Mouse (Mus musculus) limb, embryonic 15.5 days (tissue): ENCODE results near the gene Cfap43. TPM values are rescaled to one million over a fixed set of nuclear protein-coding genes. Genes with fewer than 3 reads are reported as not detected.
"Not testable (repeated sequence)": the region's sequence is repeated elsewhere in the genome, so short reads cannot be mapped to it uniquely, and the experiment has no call there.

Source experiments
- ATAC-seq: fragments of 200-750 bp; cut with Nextera tagmentation; 2 replicates; pipeline ENCODE4 v1.8.0; 2017; ENCODE audit warnings: low read depth, moderate TSS enrichment; ENCODE audit not compliant: insufficient number of reproducible peaks, low FRiP score, low TSS enrichment
- H3K27ac ChIP-seq: fragments of 300-500 bp; sonication (generic); 2 replicates; pipeline ENCODE4 v1.5.1; 2015; ENCODE audit warnings: moderate library complexity, mild to moderate bottlenecking, inconsistent platforms
- H3K27me3 ChIP-seq: fragments of 300-500 bp; sonication (generic); 2 replicates; pipeline ENCODE4 v1.6.1; 2015; ENCODE audit warnings: inconsistent platforms
- H3K36me3 ChIP-seq: fragments of 300-500 bp; sonication (generic); 2 replicates; pipeline ENCODE4 v1.6.1; 2015; ENCODE audit warnings: inconsistent platforms
- H3K4me1 ChIP-seq: fragments of 300-500 bp; sonication (generic); 2 replicates; pipeline ENCODE4 v1.6.1; 2015; ENCODE audit warnings: inconsistent platforms
- H3K4me2 ChIP-seq: fragments of 300-500 bp; sonication (generic); 2 replicates; pipeline ENCODE4 v1.6.1; 2015; ENCODE audit warnings: mild to moderate bottlenecking, inconsistent platforms
- H3K4me3 ChIP-seq: fragments of 300-500 bp; sonication (generic); 2 replicates; pipeline ENCODE4 v1.5.1; 2015; ENCODE audit warnings: mild to moderate bottlenecking, inconsistent platforms
- H3K9ac ChIP-seq: fragments of 300-500 bp; sonication (generic); 2 replicates; pipeline ENCODE4 v1.6.1; 2015; ENCODE audit warnings: inconsistent platforms
- H3K9me3 ChIP-seq: fragments of 300-500 bp; sonication (generic); 2 replicates; pipeline ENCODE4 v1.6.1; 2016; ENCODE audit warnings: inconsistent platforms
- WGBS: fragments of 180-500 bp; shearing (Covaris S2); methylation state at CpG from one replicate; pipeline ENCODE4 v1.1.7; 2015; 5-methylcytosine and 5-hydroxymethylcytosine counted together
- polyA plus RNA-seq: library from polyadenylated mRNA; unstranded; fragments of >200 nt; fragmentation: Nextera tagmentation; extraction: Ambion mirVana; gene quantifications from 2 replicates; pipeline ENCODE4 v1.2.1, GENCODE M21; 2015

Cfap43 gene
- polyA plus RNA-seq, 1 experiment from 2014 or later = 0.47 TPM

- H3K36me3 ChIP-seq = peaks cover 38% of the 10 kb centered on the region
- 94% methylated on average over 3 of the region's 3 CpGs for WGBS
- H3K4me2 ChIP-seq = no peak overlapping the region
- no peak overlapping the region for H3K9ac ChIP-seq
- no peaks in the 10 kb centered on the region for H3K27me3 ChIP-seq
- H3K9me3 ChIP-seq = no peaks in the 10 kb centered on the region
- H3K4me1 ChIP-seq = peaks cover 2% of the 10 kb centered on the region; the same call in 1 of the 2 replicates
- H3K27ac ChIP-seq = no peak overlapping the region
- H3K4me3 ChIP-seq = no peak overlapping the region
- ATAC-seq = no peak
These were observed 56.5 kb downstream of the Cfap43 start for GRCm38 (mm10) chr19:47862581-47862980.

- Histone ChIP-seq H3K27ac (no peak overlapping the region), H3K9ac (no peak overlapping the region), H3K4me2 (no peak overlapping the region), H3K27me3 (no peaks in the 10 kb centered on the region), H3K36me3 (peaks cover 33% of the 10 kb centered on the region), H3K4me1 (peaks cover 9% of the 10 kb centered on the region), H3K9me3 (no peaks in the 10 kb centered on the region), H3K4me3 (no peak overlapping the region)
- WGBS = 93% methylated on average over 8 of the region's 8 CpGs
- no peak for ATAC-seq
These were observed 59.9 kb downstream of the Cfap43 start for GRCm38 (mm10) chr19:47859180-47859579.

DNA sequence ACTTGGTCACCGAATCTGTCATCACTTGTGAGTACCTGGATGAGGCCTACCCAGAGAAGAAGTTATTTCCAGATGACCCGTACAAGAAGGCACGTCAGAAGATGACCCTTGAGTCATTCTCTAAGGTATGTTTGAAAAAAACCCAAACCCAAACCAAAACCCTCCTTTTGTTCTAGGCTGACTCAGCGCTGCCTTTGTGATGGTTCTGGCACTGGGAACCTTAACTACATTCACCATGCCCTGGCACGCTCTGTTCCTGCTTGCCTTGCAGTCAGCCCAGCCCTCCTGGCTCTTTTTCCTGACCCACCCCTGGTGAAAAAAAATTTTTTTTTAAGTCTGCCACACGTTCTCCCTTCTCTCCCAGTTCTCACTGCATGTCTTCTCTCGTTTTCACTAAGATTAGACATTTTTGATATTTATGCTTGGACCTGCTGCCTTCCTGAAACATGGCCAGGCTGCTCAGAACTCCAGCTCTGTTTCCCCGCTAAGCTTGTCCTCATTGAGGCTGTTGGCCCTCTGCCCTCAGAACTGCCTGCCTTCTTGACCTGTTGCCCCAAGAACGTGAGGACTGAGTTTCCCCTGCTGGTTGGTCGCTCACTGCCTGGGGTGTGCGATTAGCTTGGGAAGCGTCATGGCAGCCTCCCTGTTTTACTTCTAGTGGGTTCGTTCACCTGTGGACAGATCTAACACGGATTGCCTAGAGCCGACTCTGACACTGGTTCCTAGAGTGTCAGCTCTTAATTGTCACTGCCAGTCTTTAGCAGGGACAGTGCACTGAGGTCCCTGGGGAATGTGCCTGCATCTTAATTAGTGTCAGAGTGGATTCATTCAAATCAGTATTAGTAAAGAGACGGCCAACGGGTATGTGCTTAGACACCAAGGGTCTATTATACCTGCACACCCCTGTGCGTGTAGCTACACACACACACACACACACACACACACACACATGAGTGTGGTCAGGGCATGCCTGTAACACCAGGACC lies 60.8 kb downstream of the Cfap43 start:
- H3K4me3 ChIP-seq = no peak overlapping the region

DNA sequence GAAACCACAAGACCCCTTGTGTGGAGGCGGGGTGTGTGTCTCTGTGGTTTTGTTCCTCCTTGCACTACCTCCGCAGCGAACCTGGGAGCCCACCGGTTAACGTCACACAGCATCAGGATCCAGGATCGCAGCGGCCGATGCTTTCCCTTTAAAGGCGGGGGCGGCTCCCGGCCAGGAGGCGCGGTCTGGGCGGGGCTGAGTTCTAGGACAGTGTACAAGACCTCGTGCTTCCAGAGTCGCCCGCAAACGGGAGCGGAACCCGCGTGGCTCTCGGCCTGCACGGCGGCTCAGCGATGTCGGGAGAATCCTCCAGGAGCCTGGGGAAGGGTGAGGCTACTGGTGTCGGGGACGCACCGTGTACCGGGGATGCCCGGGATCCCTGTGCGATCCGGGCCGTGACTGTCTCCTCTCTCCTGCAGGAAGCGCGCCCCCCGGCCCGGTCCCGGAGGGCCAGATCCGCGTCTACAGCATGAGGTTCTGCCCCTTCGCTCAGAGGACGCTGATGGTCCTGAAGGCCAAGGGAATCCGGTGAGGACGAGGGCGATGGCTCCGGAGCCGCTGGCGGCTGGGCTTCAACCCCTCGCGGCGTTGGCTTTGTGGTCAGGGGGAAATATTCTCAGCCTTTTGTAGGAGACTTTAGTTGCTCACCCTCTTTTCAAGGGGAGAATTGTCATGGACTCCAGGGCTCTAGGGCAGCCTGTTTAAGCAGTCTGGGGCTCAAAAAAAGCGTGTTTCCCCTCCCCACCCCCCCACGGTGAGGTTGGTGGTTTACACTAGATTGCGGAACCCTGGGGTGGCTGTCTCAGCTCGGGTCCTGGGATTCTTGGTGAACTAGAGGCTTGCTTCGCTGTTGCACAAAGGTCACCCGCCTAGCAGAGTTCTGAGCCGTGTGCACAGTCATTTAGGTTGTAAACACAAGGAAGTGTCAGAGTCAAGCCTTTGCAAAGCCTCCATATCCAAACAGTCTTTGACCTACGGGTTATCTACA lies 64.0 kb downstream of the Cfap43 start, which contains the start of gene Gsto1:
TSS of gene Gsto1 (plus strand) at position 175 of the 988 bp plus-strand sequence.
- peak within 1 kb of the TSS; percentile 91 for H3K4me2 ChIP-seq
- H3K27me3 ChIP-seq = no peaks in the 10 kb centered on the region
- peak within 1 kb of the TSS; percentile 69 for H3K4me3 ChIP-seq
- under 1% methylated on average over 60 of the region's 60 CpGs for WGBS
- peak within 1 kb of the TSS; percentile 63 for H3K9ac ChIP-seq
- peak; percentile 93 for ATAC-seq
- no peaks in the 10 kb centered on the region for H3K9me3 ChIP-seq
- peaks cover 16% of the 10 kb centered on the region for H3K4me1 ChIP-seq
- H3K27ac ChIP-seq = peak within 1 kb of the TSS; percentile 93
- H3K36me3 ChIP-seq = peaks cover 16% of the 10 kb centered on the region

More for the DNA sequence above, 60.8 kb downstream of the Cfap43 start:
- ATAC-seq = no peak
- no peak overlapping the region for H3K27ac ChIP-seq
- H3K9ac ChIP-seq = no peak overlapping the region
- H3K27me3 ChIP-seq = no peaks in the 10 kb centered on the region
- peaks cover 16% of the 10 kb centered on the region for H3K4me1 ChIP-seq
- H3K4me2 ChIP-seq = no peak overlapping the region
- H3K9me3 ChIP-seq = no peaks in the 10 kb centered on the region
- peaks cover 30% of the 10 kb centered on the region for H3K36me3 ChIP-seq
- WGBS = 83% methylated on average over 18 of the region's 18 CpGs

GRCm38 (mm10) chr19:47853951-47854795 lies 64.9 kb downstream of the Cfap43 start:
- H3K27ac ChIP-seq = peak overlapping the region; percentile 93
- peaks cover 10% of the 10 kb centered on the region for H3K36me3 ChIP-seq
- peak overlapping the region; percentile 91 for H3K4me2 ChIP-seq
- H3K27me3 ChIP-seq = no peaks in the 10 kb centered on the region
- ATAC-seq = peak; percentile 84
- H3K4me1 ChIP-seq = peaks cover 16% of the 10 kb centered on the region
- peak overlapping the region; percentile 69 for H3K4me3 ChIP-seq
- WGBS = 4% methylated on average over 13 of the region's 13 CpGs
- no peaks in the 10 kb centered on the region for H3K9me3 ChIP-seq
- H3K9ac ChIP-seq = peak overlapping the region; percentile 20; the same call in 1 of the 2 replicates

DNA sequence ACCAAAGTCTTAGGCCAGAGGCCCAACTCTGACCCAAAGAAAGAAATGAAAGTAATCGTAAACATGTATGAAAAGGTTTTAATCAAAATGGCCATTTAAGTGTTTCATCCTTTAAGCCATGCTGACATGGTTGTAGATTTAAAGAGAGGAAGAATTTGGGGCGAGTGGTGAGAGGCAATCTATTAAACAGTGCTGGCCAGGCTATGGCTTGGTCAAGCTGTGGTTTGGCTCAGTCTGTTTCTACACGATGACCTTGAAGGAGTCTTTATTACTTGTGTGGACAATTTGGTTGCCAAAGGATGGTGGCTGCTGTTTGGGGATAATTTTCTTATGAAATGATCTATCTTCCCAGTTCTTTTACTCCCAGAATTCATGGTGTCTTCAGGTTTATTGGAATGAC lies 66.0 kb downstream of the Cfap43 start:
- WGBS = 80% methylated on average over 3 of the region's 3 CpGs
- no peaks in the 10 kb centered on the region for H3K9me3 ChIP-seq
- H3K27me3 ChIP-seq = no peaks in the 10 kb centered on the region
- H3K36me3 ChIP-seq = no peaks in the 10 kb centered on the region; the same call in 1 of the 2 replicates
- no peak overlapping the region for H3K9ac ChIP-seq
- H3K4me3 ChIP-seq = no peak overlapping the region
- H3K4me1 ChIP-seq = peaks cover 16% of the 10 kb centered on the region
- no peak for ATAC-seq
- no peak overlapping the region for H3K4me2 ChIP-seq
- no peak overlapping the region for H3K27ac ChIP-seq

DNA sequence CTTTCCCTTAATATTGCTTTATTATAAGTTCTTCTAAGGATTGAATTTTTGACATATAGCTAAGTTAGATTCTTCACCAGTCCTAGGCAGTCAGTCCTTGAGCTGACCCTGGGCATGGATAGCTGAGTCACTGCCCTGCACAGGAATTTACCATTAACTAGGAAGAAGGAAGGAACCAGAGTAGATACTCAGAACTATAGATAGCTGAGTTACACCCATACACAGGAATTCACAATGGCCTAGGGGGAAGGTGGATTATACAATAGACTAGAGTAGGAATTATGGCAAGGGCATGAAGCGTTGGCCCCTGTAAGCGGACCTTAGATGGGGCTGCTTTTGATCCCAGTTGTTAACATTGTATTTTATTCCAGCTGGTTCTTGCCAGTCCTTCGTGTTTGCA lies 67.0 kb downstream of the Cfap43 start:
- not testable (repeated sequence) for H3K9me3 ChIP-seq
- 76% methylated on average over 3 of the region's 3 CpGs for WGBS

DNA sequence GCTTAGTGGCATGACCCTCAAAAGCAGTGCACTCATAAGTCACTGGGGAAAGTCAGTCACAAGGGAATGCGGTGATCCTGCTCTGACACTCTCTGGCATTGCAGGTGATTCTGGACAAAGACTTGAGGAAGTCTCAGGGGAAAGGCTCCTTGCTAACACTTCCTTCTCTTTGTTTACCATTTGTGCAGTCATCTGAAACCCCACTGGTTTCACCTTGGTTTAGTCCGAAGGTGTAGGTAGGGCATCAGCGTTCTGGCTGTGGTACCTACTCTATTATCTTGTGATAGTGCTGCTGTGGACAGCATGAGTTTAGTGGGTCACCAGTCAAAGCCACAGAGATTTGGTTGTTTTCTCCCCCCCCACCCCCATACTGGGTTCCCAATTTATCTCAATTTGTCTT lies 69.4 kb downstream of the Cfap43 start:
- peaks cover 12% of the 10 kb centered on the region for H3K4me1 ChIP-seq
- H3K27ac ChIP-seq = no peak overlapping the region
- H3K4me2 ChIP-seq = no peak overlapping the region
- ATAC-seq = no peak
- H3K36me3 ChIP-seq = no peaks in the 10 kb centered on the region
- WGBS = 92% methylated on average over 3 of the region's 3 CpGs
- no peak overlapping the region for H3K9ac ChIP-seq
- H3K9me3 ChIP-seq = no peaks in the 10 kb centered on the region
- H3K27me3 ChIP-seq = no peaks in the 10 kb centered on the region
- no peak overlapping the region for H3K4me3 ChIP-seq

More for the DNA sequence above, 67.0 kb downstream of the Cfap43 start:
- H3K9ac ChIP-seq, H3K27me3 ChIP-seq, ATAC-seq, H3K4me2 ChIP-seq, H3K4me3 ChIP-seq, H3K27ac ChIP-seq, H3K36me3 ChIP-seq: not testable (repeated sequence)
- H3K4me1 ChIP-seq = peaks cover 16% of the 10 kb centered on the region

DNA sequence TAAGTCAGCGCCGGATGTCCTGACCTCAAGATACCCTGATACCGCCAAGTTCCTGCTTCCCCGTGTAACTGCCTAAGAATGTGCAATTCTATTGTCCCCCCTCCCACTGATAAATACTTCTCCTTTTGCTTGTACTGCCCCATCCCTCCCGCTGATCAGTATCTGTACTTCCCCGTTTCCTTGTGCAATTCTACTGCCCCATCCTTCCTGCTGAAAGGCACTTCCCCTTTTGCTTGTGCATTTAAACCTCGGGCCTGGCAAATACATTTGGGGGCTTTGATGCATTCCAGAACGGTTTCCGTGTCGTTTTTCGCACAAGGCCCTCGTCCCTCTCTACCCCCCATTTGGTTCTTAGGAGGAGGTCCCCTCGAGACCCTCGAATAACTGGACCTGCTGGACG lies 77.9 kb downstream of the Cfap43 start:
- not testable (repeated sequence) for H3K27ac ChIP-seq, ATAC-seq, H3K9ac ChIP-seq, H3K4me1 ChIP-seq, H3K4me2 ChIP-seq, H3K36me3 ChIP-seq, H3K9me3 ChIP-seq, H3K27me3 ChIP-seq, H3K4me3 ChIP-seq
- 83% methylated on average over 15 of the region's 15 CpGs for WGBS

- peak overlapping the region; percentile 53 for H3K4me3 ChIP-seq
- WGBS = under 1% methylated on average over 6 of the region's 6 CpGs
- 0 out of 2 replicates have a peak, but pooled peaks cover 8% of the 10 kb centered on the region for H3K27me3 ChIP-seq
- no peaks in the 10 kb centered on the region for H3K36me3 ChIP-seq
- no peak overlapping the region for H3K27ac ChIP-seq
- peaks cover 9% of the 10 kb centered on the region for H3K4me1 ChIP-seq
- H3K4me2 ChIP-seq = peak overlapping the region; percentile 96
- H3K9me3 ChIP-seq = no peaks in the 10 kb centered on the region
- no peak for ATAC-seq
- no peak overlapping the region for H3K9ac ChIP-seq
These were observed 81.6 kb downstream of the Cfap43 start for GRCm38 (mm10) chr19:47837527-47837901.
